Mouse (Mus musculus): ENCODE data around the gene Rpl36a-ps1. TPM values are rescaled to one million over a fixed set of nuclear protein-coding genes. Genes with fewer than 3 reads are reported as not detected.

The Rpl36a-ps1 gene
- total and polyA plus RNA-seq, 3 experiments, result 6.2 to 73.7 (median 57.6) TPM

DNA sequence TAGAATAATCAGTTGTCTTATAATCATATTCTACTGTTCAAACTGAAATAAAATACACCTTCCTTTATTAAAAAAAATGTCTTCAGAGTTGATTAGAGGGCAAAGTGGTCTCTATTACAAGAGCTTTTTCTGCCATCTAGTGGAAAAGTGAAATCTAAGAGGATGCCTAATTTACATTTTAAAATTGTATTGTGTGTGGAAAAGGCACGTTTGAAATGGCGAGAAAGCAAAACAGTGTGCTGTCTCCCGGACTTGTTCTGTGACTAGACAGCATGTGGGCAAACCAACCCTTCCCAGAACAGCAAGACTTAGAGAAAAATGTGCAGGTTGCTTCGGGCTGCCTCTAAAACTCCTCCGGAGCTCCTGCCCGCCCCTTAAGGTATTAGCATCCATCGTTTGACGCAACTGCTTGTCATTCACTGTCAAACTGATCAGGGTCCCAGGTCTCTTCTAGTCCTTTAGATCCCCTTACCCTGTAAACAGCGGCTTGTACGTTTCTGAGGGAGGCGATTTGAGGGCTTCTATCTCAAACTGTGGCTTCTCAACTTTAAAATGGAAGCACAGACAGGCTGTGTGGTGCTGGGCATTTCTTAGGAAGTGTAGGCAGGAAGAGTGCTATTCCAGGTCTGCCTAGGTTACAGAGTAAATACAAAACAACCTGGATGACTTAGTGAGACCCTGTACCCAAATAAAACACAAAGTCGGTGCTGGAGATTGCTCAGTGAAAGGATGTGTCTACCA is 28.4 kb upstream of the Rpl36a-ps1 start:
- H3K36me3 ChIP-seq (replicated peaks in 1 of 2; ENCODE audit: control insufficient read depth in 1 of 2, insufficient read depth in 1 of 2, low read length in 1 of 2), result no peaks in the 10 kb centered on the region
- no peak for DNase-seq (ENCODE audit: extremely low read depth)
- H3K4me1 ChIP-seq (ENCODE audit: control insufficient read depth in 1 of 2, insufficient read depth in 2 of 2), result no peaks in the 10 kb centered on the region
- H3K9ac ChIP-seq (ENCODE audit: insufficient read depth, low read depth), result no peak overlapping the region; the same call in 1 of the 2 replicates
- peak overlapping the region; percentile 64; the same call in 1 of the 2 replicates for H3K4me2 ChIP-seq (ENCODE audit: insufficient read depth, low read depth, poor library complexity, severe bottlenecking)
- in situ Hi-C loops (cut with MboI; ENCODE audit: low pct_ligation_motif_present, low pct_unique_long_range_greater_than_20kb, low sequenced_read_pairs), result no loop called here
- peaks cover 3% of the 10 kb centered on the region for H3K9me3 ChIP-seq (replicated peaks; ENCODE audit: low read length)
- H3K4me3 ChIP-seq (replicated peaks in 1 of 3; ENCODE audit: low read depth in 2 of 3, low read length in 2 of 3, poor library complexity in 1 of 3), result peak overlapping the region in 2 of 3 experiments; percentile 3 to 18
- H3K27ac ChIP-seq (ENCODE audit: insufficient read depth, low read depth), result no peak overlapping the region
- dilution Hi-C loops (cut with MboI; ENCODE audit: extremely low pct_ligation_motif_present, extremely low pct_unique_long_range_greater_than_20kb, low sequenced_read_pairs), result no loop called here
- H3K27me3 ChIP-seq (replicated peaks), result no peaks in the 10 kb centered on the region
- TF ChIP-seq TCF12 (IDR thresholded peaks at IDR 0.05; ENCODE audit: low read depth, low read length) (no peak), ZMIZ1 (IDR thresholded peaks at IDR 0.05; ENCODE audit: low read depth, low read length) (no peak), ZNF384 (IDR thresholded peaks at IDR 0.05; ENCODE audit: low read depth, low read length) (peak; percentile 72), MYC (IDR thresholded peaks at IDR 0.05; ENCODE audit: low read depth, low read length) (no peak), ELF1 (IDR thresholded peaks at IDR 0.05; ENCODE audit: low read depth, low read length) (no peak), RAD21 (IDR thresholded peaks at IDR 0.05; ENCODE audit: low read depth, low read length) (peak; percentile 79), CTCF (conservative IDR thresholded peaks at IDR 0.05 in 1 of 2, IDR thresholded peaks at IDR 0.05 in 1 of 2; ENCODE audit: low read depth in 2 of 2, low read length in 2 of 2) (peak in 1 of 2 experiments; percentile 63; a peak in 2 of 4 replicates), RCOR1 (conservative IDR thresholded peaks at IDR 0.05; ENCODE audit: low read depth, low read length) (no peak), MAFK (IDR thresholded peaks at IDR 0.05; ENCODE audit: insufficient replicate concordance, low read length) (no peak), SMC3 (IDR thresholded peaks at IDR 0.05; ENCODE audit: low read depth, low read length) (peak; percentile 34), JUN (IDR thresholded peaks at IDR 0.05; ENCODE audit: insufficient read depth, low read depth, low read length) (no peak), ETS1 (conservative IDR thresholded peaks at IDR 0.05; ENCODE audit: low read depth, low read length) (no peak)
- H3K79me2 ChIP-seq (replicated peaks; ENCODE audit: control insufficient read depth, extremely low read depth, insufficient read depth, poor library complexity, severe bottlenecking), result no peaks in the 10 kb centered on the region

DNA sequence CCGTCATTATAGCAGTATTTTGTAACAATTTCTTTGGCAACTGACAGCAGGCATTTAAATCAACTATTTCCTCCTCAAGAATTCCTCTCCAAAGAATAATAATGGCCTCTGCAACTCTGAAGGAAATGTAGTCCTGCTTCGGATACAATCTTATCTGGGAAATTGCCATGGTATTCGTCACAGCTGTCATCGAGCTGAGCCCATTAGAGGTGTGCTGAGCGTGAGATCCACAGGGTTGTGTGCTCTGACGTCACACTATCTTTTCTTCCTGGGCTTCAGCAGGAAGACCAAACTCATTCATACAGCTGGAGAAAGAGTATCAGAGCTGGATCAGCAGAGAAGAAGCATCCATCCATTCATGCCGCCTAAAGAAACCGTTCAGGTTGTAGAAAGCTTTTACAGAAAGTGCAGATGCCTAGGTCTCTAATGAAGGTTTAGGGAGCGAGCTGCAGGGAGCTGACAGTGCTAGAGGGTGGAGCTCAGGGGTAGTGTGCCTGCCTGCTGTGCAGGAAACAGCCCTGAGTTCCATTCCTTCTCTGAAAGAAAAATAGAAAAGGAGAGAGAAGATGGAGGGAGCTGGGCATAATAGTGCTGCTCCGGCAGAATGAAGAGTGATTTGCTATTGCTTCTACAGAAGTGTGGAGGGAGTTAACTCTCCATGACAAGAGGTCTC is 25.2 kb upstream of the Rpl36a-ps1 start:
- Histone ChIP-seq H3K79me2 (replicated peaks; ENCODE audit: control insufficient read depth, extremely low read depth, insufficient read depth, poor library complexity, severe bottlenecking) (no peaks in the 10 kb centered on the region), H3K36me3 (replicated peaks in 1 of 2; ENCODE audit: control insufficient read depth in 1 of 2, insufficient read depth in 1 of 2, low read length in 1 of 2) (no peaks in the 10 kb centered on the region), H3K4me2 (ENCODE audit: insufficient read depth, low read depth, poor library complexity, severe bottlenecking) (no peak overlapping the region), H3K27me3 (replicated peaks) (no peaks in the 10 kb centered on the region), H3K4me3 (replicated peaks in 1 of 3; ENCODE audit: low read depth in 2 of 3, low read length in 2 of 3, poor library complexity in 1 of 3) (no peak overlapping the region), H3K4me1 (ENCODE audit: control insufficient read depth in 1 of 2, insufficient read depth in 2 of 2) (no peaks in the 10 kb centered on the region), H3K27ac (ENCODE audit: insufficient read depth, low read depth) (no peak overlapping the region), H3K9me3 (replicated peaks; ENCODE audit: low read length) (no peaks in the 10 kb centered on the region), H3K9ac (ENCODE audit: insufficient read depth, low read depth) (no peak overlapping the region)
- in situ Hi-C loops (cut with MboI; ENCODE audit: low pct_ligation_motif_present, low pct_unique_long_range_greater_than_20kb, low sequenced_read_pairs) (no loop called here), dilution Hi-C loops (cut with MboI; ENCODE audit: extremely low pct_ligation_motif_present, extremely low pct_unique_long_range_greater_than_20kb, low sequenced_read_pairs) (no loop called here)
- no peak for DNase-seq (ENCODE audit: extremely low read depth)
- TF ChIP-seq POLR2A (IDR thresholded peaks at IDR 0.05; ENCODE audit: low read depth, low read length), result no peak
- TF ChIP-seq MAX (IDR thresholded peaks at IDR 0.05; ENCODE audit: low read length), result no peak
- TF ChIP-seq JUND (conservative IDR thresholded peaks at IDR 0.05; ENCODE audit: low read depth, low read length), result no peak
- no peak for TF ChIP-seq USF1 (IDR thresholded peaks at IDR 0.05; ENCODE audit: low read depth, low read length)

Data from CH12.LX (cell line).